ENCODE assay signal across 19 mouse cellular contexts in genomic region chr13:51823822-51824495, GRCm38 (mm10). TPM values are rescaled to one million over a fixed set of nuclear protein-coding genes. Genes with fewer than 3 reads are reported as not detected.
DNase-seq lines count a peak whose midpoint lies in the region; ATAC-seq and TF ChIP-seq lines count a peak whose summit lies in the region.
"Had no signal": no experiment of that assay in that cellular context is flagged by ENCODE, and none has a peak within 500 bp of the region (broad histone marks: within the 10 kb centered on the region; RNA-seq: fewer than 3 reads in every experiment).

No protein-coding gene starts in this region.

- no peaks in the 10 kb centered on the region; the same call in 1 of the 2 replicates for H3K9me3 ChIP-seq in forebrain, embryonic 10.5 days
- no peaks in the 10 kb centered on the region for H3K9me3 ChIP-seq in forebrain, embryonic 16.5 days (ENCODE audit: control insufficient read depth, low read length)
- no peaks in the 10 kb centered on the region for H3K9me3 ChIP-seq in intestine, embryonic 15.5 days
- H3K9me3 ChIP-seq in kidney, postnatal 0 days (replicated peaks; ENCODE audit: low read length), result no peaks in the 10 kb centered on the region
- H3K9me3 ChIP-seq in hindbrain, embryonic 12.5 days (replicated peaks), result no peaks in the 10 kb centered on the region
- H3K9me3 ChIP-seq: lung, embryonic 15.5 days; neural tube, embryonic 13.5 days had no signal

- no peak for DNase-seq in forebrain, embryonic 10.5 days (ENCODE audit: extremely low spot score, low spot score)
- no peak for DNase-seq in Patski (ENCODE audit: low read depth, low spot score)
- peak; percentile 37 for DNase-seq in kidney, postnatal 0 days (ENCODE audit: low spot score)
- no peak for DNase-seq in adrenal gland, adult 8-10 months
- DNase-seq in layer of hippocampus, adult 9-10 months (ENCODE audit: low spot score), result no peak
- DNase-seq: cerebellum, postnatal 25 days; forebrain, postnatal 0 days; heart, adult 18-20 months; heart, postnatal 14 days; liver; spleen, adult 18-20 months; thymus, postnatal 4 days had no signal

- no peak for TF ChIP-seq CTCF in Patski (IDR thresholded peaks at IDR 0.05)
- TF ChIP-seq CTCF in kidney, postnatal 0 days (IDR thresholded peaks at IDR 0.05; ENCODE audit: low read depth), result no peak

- ATAC-seq in forebrain, embryonic 16.5 days, result no peak
- peak; percentile 39 for ATAC-seq in Patski
- ATAC-seq in intestine, embryonic 15.5 days, result peak; percentile 44; the same call in 1 of the 2 replicates
- ATAC-seq in kidney, postnatal 0 days (replicated peaks; ENCODE audit: low FRiP score, low read depth), result 0 out of 2 replicates have a peak, but pooled peaks have one; percentile 14
- no peak for ATAC-seq in hindbrain, embryonic 12.5 days (ENCODE audit: low FRiP score)
- ATAC-seq: activated CD4-positive, CD25-positive, alpha-beta regulatory T cell, adult 4 months; forebrain, postnatal 0 days; hindbrain, embryonic 16.5 days had no signal

- peaks cover 17% of the 10 kb centered on the region for H3K4me1 ChIP-seq in forebrain, embryonic 10.5 days
- H3K4me1 ChIP-seq in forebrain, embryonic 16.5 days (replicated peaks; ENCODE audit: control insufficient read depth, insufficient read depth, low read length), result no peaks in the 10 kb centered on the region; the same call in 1 of the 2 replicates
- peaks cover 21% of the 10 kb centered on the region for H3K4me1 ChIP-seq in intestine, embryonic 15.5 days (replicated peaks)
- H3K4me1 ChIP-seq in kidney, postnatal 0 days (replicated peaks; ENCODE audit: insufficient read depth, low read length), result no peaks in the 10 kb centered on the region; the same call in 1 of the 2 replicates
- no peaks in the 10 kb centered on the region for H3K4me1 ChIP-seq in hindbrain, embryonic 12.5 days

- in situ Hi-C loops in Patski (cut with MboI; ENCODE audit: low pct_unique_long_range_greater_than_20kb), result no loop called here

- H3K27me3 ChIP-seq in forebrain, embryonic 10.5 days (ENCODE audit: poor library complexity, severe bottlenecking), result no peaks in the 10 kb centered on the region
- no peaks in the 10 kb centered on the region for H3K27me3 ChIP-seq in forebrain, embryonic 16.5 days (replicated peaks; ENCODE audit: control insufficient read depth, insufficient read depth, low read length)
- H3K27me3 ChIP-seq in Patski, result no peaks in the 10 kb centered on the region
- no peaks in the 10 kb centered on the region for H3K27me3 ChIP-seq in intestine, embryonic 15.5 days (replicated peaks)
- no peaks in the 10 kb centered on the region for H3K27me3 ChIP-seq in kidney, postnatal 0 days (ENCODE audit: insufficient read depth, low read length)
- no peaks in the 10 kb centered on the region for H3K27me3 ChIP-seq in hindbrain, embryonic 12.5 days
- H3K27me3 ChIP-seq: lung, embryonic 15.5 days; neural tube, embryonic 13.5 days had no signal

- CTCF ChIA-PET in Patski (lab: Charles Lee), result interaction anchor here (0.9 to 1.4 kb wide), 5 partner anchors 10 to 429 kb away, joined by 3 to 5 read pairs (median 3); no protein-coding TSS in a partner anchor

- H3K4me2 ChIP-seq in forebrain, embryonic 16.5 days (ENCODE audit: low read length), result no peak overlapping the region
- peak overlapping the region; percentile 29 for H3K4me2 ChIP-seq in intestine, embryonic 15.5 days (replicated peaks)
- H3K4me2 ChIP-seq in kidney, postnatal 0 days (ENCODE audit: low read length), result peak overlapping the region; percentile 13; the same call in 1 of the 2 replicates
- no peak overlapping the region for H3K4me2 ChIP-seq in hindbrain, embryonic 12.5 days (replicated peaks)
- H3K4me2 ChIP-seq: lung, embryonic 15.5 days; neural tube, embryonic 13.5 days had no signal

- H3K27ac ChIP-seq in forebrain, embryonic 10.5 days, result peak overlapping the region; percentile 15; the same call in 1 of the 2 replicates
- no peak overlapping the region for H3K27ac ChIP-seq in forebrain, embryonic 16.5 days (ENCODE audit: low read length)
- H3K27ac ChIP-seq in intestine, embryonic 15.5 days, result no peak overlapping the region
- peak overlapping the region; percentile 68 for H3K27ac ChIP-seq in kidney, postnatal 0 days
- H3K27ac ChIP-seq in hindbrain, embryonic 12.5 days, result no peak overlapping the region
- H3K27ac ChIP-seq: lung, embryonic 15.5 days; neural tube, embryonic 13.5 days had no signal

- 47% methylated on average over 8 of the region's 8 CpGs for WGBS in forebrain, embryonic 10.5 days
- 51% methylated on average over 8 of the region's 8 CpGs for WGBS in forebrain, embryonic 16.5 days
- 35% methylated on average over 8 of the region's 8 CpGs for WGBS in intestine, embryonic 15.5 days
- 33% methylated on average over 8 of the region's 8 CpGs for WGBS in kidney, postnatal 0 days
- 43% methylated on average over 8 of the region's 8 CpGs for WGBS in hindbrain, embryonic 12.5 days

- POLR2A ChIA-PET in Patski (lab: Charles Lee), result interaction anchor here (0.7 kb wide), 1 partner anchor 149 kb away, joined by 3 read pairs; no protein-coding TSS in a partner anchor

- H3K9ac ChIP-seq in forebrain, embryonic 16.5 days (replicated peaks; ENCODE audit: low read depth, low read length), result no peak overlapping the region
- H3K9ac ChIP-seq in intestine, embryonic 15.5 days, result no peak overlapping the region
- no peak overlapping the region for H3K9ac ChIP-seq in kidney, postnatal 0 days (ENCODE audit: low read depth, low read length)
- no peak overlapping the region for H3K9ac ChIP-seq in hindbrain, embryonic 12.5 days
- H3K9ac ChIP-seq: forebrain, postnatal 0 days; lung, embryonic 15.5 days; neural tube, embryonic 13.5 days had no signal

- no peak overlapping the region for H3K4me3 ChIP-seq in forebrain, embryonic 10.5 days
- H3K4me3 ChIP-seq in forebrain, embryonic 16.5 days (replicated peaks; ENCODE audit: low read length), result no peak overlapping the region
- no peak overlapping the region for H3K4me3 ChIP-seq in intestine, embryonic 15.5 days (replicated peaks)
- no peak overlapping the region for H3K4me3 ChIP-seq in kidney, postnatal 0 days (replicated peaks; ENCODE audit: low read depth, low read length)
- H3K4me3 ChIP-seq in hindbrain, embryonic 12.5 days, result no peak overlapping the region
- H3K4me3 ChIP-seq: lung, embryonic 15.5 days; neural tube, embryonic 13.5 days had no signal

- no peaks in the 10 kb centered on the region for H3K36me3 ChIP-seq in forebrain, embryonic 10.5 days (replicated peaks)
- H3K36me3 ChIP-seq in forebrain, embryonic 16.5 days (ENCODE audit: control insufficient read depth, insufficient read depth), result no peaks in the 10 kb centered on the region
- no peaks in the 10 kb centered on the region for H3K36me3 ChIP-seq in intestine, embryonic 15.5 days
- H3K36me3 ChIP-seq in kidney, postnatal 0 days (ENCODE audit: insufficient read depth, low read length), result no peaks in the 10 kb centered on the region
- H3K36me3 ChIP-seq in hindbrain, embryonic 12.5 days, result no peaks in the 10 kb centered on the region
- H3K36me3 ChIP-seq: lung, embryonic 15.5 days; neural tube, embryonic 13.5 days had no signal

RNA-seq across cellular contexts. Expression of gene Gadd45g, which starts 22.5 kb away (rescaled TPM):
- 102 and 107 TPM in 2 replicates for polyA plus RNA-seq in forebrain, embryonic 10.5 days (2016; fragmentation: Nextera tagmentation; extraction: Ambion mirVana)
- polyA plus RNA-seq in forebrain, embryonic 16.5 days (2015; fragmentation: Nextera tagmentation; extraction: Ambion mirVana), result 119 and 122 TPM in 2 replicates
- polyA plus RNA-seq in Patski (2021), result 165 TPM
- 35.4 and 36.3 TPM in 2 replicates for polyA plus RNA-seq in intestine, embryonic 15.5 days (2015; fragmentation: Nextera tagmentation; extraction: Ambion mirVana)
- 58.0 and 60.1 TPM in 2 replicates for polyA plus RNA-seq in kidney, postnatal 0 days (2015; fragmentation: Nextera tagmentation; extraction: Ambion mirVana)
- total RNA-seq in adrenal gland, adult 8-10 months (2022), result 10 to 100 TPM; 13.3 to 61.3 (median 18.6) TPM
- 163 and 181 TPM in 2 replicates for polyA plus RNA-seq in hindbrain, embryonic 12.5 days (2016; fragmentation: Nextera tagmentation; extraction: Ambion mirVana)

RNA-seq across cellular contexts. Expression of gene Sema4d, which starts 30.4 kb away (rescaled TPM):
- polyA plus RNA-seq in forebrain, embryonic 10.5 days (2016; fragmentation: Nextera tagmentation; extraction: Ambion mirVana), result 8.0 and 8.4 TPM in 2 replicates
- polyA plus RNA-seq in forebrain, embryonic 16.5 days (2015; fragmentation: Nextera tagmentation; extraction: Ambion mirVana), result 20.8 and 24.6 TPM in 2 replicates
- polyA plus RNA-seq in Patski (2021), result 26.5 TPM
- 6.2 and 7.0 TPM in 2 replicates for polyA plus RNA-seq in intestine, embryonic 15.5 days (2015; fragmentation: Nextera tagmentation; extraction: Ambion mirVana)
- 23.8 and 24.6 TPM in 2 replicates for polyA plus RNA-seq in kidney, postnatal 0 days (2015; fragmentation: Nextera tagmentation; extraction: Ambion mirVana)
- total RNA-seq in adrenal gland, adult 8-10 months (2022), result 10 to 100 TPM in 3 of 4 experiments, 1 to 10 TPM in 1; 8.9 to 23.2 (median 16.2) TPM
- polyA plus RNA-seq in hindbrain, embryonic 12.5 days (2016; fragmentation: Nextera tagmentation; extraction: Ambion mirVana), result 7.2 and 7.7 TPM in 2 replicates

Comparison
In these comparisons a context has a peak if more than half of its experiments do, and no peak if none do; other contexts are left out.
1. H3K27ac ChIP-seq: peak in forebrain, embryonic 10.5 days (single experiment) and kidney, postnatal 0 days (single experiment); none in forebrain, embryonic 16.5 days (single experiment), intestine, embryonic 15.5 days (single experiment) and hindbrain, embryonic 12.5 days (single experiment).
2. ATAC-seq: peak in Patski (single experiment), intestine, embryonic 15.5 days (single experiment) and kidney, postnatal 0 days (single experiment); none in forebrain, embryonic 16.5 days (single experiment) and hindbrain, embryonic 12.5 days (single experiment).
3. H3K4me2 ChIP-seq: peak in intestine, embryonic 15.5 days (single experiment) and kidney, postnatal 0 days (single experiment); none in forebrain, embryonic 16.5 days (single experiment) and hindbrain, embryonic 12.5 days (single experiment).